Mouse (Mus musculus) layer of hippocampus, adult 2 months (tissue): Measurements from ENCODE around the gene Morc2a. TPM values are rescaled to one million over a fixed set of nuclear protein-coding genes. Genes with fewer than 3 reads are reported as not detected.
"Not testable (repeated sequence)": the region's sequence is repeated elsewhere in the genome, so short reads cannot be mapped to it uniquely, and the experiment has no call there.

ENCODE experiments used
- DNase-seq, 2 experiments: peaks; one replicate each; pipeline ENCODE4 v3.0.0; 2022; ENCODE audit warnings: low spot score in 2 of 2
- H3K27ac ChIP-seq: fragments of 200-600 bp; 2 replicates; pipeline ENCODE4 v1.8.1; 2022
- H3K4me3 ChIP-seq: fragments of 200-600 bp; 2 replicates; pipeline ENCODE4 v1.8.1; 2022; ENCODE audit warnings: mild to moderate bottlenecking
- CTCF ChIP-seq: fragments of 200-600 bp; conservative IDR thresholded peaks from 2 replicates; pipeline ENCODE4 v1.8.1; 2022; ENCODE audit warnings: antibody characterized with exemption, mild to moderate bottlenecking, moderate library complexity
- long read RNA-seq, 2 experiments: library from polyadenylated mRNA; stranded (forward); transcript quantifications; one replicate each; pipeline ENCODE4 v2.0.0; 2021; ENCODE audit warnings: borderline mapping rate in 2 of 2
- total RNA-seq, 2 experiments: library from RNA; stranded (reverse); gene quantifications; 2 replicates each; pipeline ENCODE4 v1.2.3; 2021

The Morc2a gene
- total RNA-seq: 10 to 100 TPM; 41.8 to 42.6 TPM
- long read RNA-seq, experiment 1, full-length matches to known transcripts: 7 of 25 reads
- long read RNA-seq, experiment 1, partial matches to known transcripts: 8 of 25 reads
- long read RNA-seq, experiment 1, other reads (novel, unspliced or antisense): 10 of 25 reads
- long read RNA-seq, experiment 2, full-length matches to known transcripts: 7 of 30 reads
- long read RNA-seq, experiment 2, partial matches to known transcripts: 6 of 30 reads
- long read RNA-seq, experiment 2, other reads (novel, unspliced or antisense): 17 of 30 reads

DNA sequence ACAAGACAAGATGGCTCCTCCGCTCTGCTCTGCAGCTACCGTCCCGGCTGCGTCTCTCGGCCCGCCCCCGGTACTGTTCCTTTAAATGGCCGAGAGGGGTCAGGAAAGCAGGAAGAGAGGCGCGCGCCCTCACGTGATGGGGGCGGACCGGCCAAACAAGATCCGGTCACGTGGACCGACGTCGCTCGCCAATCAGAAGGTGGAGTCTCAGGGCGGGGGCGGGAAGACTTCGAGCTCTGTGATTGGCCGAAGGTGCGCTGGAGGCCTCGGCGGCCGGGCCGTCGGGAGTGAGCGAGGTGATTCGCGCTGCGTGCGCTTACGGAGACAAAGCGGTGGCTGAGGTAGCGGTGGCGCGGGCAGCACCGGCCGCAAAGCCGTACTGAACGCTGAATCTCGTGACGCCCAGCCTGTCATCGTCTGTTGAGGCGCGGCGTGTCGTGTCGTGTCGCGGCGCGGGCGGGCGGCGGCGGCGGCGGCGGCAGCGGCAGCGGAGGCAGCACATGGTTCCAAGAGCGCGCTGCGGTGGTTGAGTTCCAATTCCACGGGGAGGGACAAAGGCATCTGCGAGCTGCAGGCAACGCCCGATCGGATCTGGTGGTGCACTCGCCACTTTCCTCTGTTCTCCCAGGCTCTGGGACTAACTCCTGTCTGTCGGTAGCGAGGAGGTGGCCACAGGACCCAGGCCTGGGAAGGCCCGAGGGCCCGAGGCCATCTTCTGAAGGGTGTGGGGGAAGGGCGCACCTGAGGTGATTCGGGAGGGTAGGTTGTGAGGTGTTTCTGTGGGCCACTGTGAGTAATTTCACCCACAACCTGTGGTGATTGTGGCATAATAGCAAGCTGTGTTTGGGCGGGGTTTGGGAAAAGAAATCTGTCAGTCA lies at the start of gene Morc2a:
TSS of gene Morc2a (plus strand) at position 228 of the 878 bp plus-strand sequence.
- TF ChIP-seq CTCF: peak; percentile 66
- DNase-seq: peak; percentile 94 to 97
- Histone ChIP-seq H3K27ac (peak within 1 kb of the TSS; percentile 96), H3K4me3 (peak within 1 kb of the TSS; percentile 90)

DNA sequence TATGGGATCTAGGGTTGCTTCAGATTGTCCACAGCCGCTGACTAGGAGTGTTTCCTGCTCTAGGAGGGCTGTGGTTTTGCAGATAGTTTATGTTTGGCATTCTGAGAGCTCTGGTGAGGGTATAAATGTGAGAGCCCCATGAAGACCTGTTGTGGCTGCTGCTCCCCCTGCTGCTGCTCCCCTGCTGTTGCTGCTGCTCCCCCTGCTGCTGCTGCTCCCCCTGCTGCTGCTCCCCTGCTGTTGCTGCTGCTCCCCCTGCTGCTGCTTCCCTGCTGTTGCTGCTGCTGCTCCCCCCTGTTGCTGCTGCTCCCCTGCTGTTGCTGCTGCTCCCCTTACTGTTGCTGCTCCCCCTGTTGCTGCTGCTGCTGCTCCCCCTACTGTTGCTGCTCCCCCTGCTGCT lies 47.0 kb upstream of the Morc2a start:
- not testable (repeated sequence) for DNase-seq, H3K4me3 ChIP-seq, H3K27ac ChIP-seq

- not testable (repeated sequence) for DNase-seq, H3K27ac ChIP-seq, H3K4me3 ChIP-seq
- peak; percentile 26; the same call in 1 of the 2 replicates for TF ChIP-seq CTCF
Measured at GRCm38 (mm10) chr11:3602687-3603086, 46.3 kb upstream of the Morc2a start.

DNA sequence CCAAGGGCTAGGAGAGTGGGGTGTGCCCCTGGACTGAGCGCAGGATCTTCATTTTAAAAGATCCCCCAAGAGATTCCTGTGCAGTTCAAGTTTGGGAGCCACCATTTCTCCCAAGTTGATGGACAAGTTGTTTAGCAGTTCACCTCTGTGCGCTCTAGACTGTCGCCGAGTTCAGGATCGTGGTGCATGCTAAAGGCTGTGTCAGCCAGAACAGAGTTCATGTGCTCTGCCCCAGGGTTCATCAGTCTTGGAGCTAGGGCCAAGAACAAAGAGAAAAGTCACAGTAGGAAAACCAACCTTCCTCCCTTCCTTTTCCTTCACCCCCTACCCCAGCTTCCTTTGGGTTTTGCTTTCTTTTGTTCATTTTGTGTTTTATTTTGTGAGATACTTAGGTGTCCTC lies 42.5 kb upstream of the Morc2a start:
- TF ChIP-seq CTCF: no peak
- no peak for DNase-seq
- Histone ChIP-seq H3K4me3 (no peak overlapping the region), H3K27ac (no peak overlapping the region)

DNA sequence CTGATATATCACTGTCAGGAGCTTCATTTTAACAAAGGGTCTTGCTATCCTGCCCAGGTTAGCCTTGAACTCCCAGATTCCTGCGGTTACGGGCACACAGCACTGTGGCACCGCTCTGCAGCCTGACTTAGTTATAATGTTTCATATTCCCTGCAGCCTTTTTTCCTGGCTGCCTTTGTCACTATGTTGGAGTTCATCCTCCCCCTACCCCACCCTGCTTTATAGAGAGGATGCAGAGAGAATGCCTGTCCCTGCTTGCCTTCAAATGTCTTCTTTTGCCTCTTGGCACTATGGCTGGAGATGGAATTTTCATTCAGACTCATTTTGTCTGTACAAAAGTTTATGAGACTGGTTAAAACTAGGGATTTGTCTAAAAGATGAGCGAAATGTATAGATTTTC lies 33.4 kb upstream of the Morc2a start:
- DNase-seq: no peak
- Histone ChIP-seq H3K27ac (no peak overlapping the region), H3K4me3 (no peak overlapping the region)
- TF ChIP-seq CTCF: no peak

- TF ChIP-seq CTCF: no peak
- Histone ChIP-seq H3K4me3 (no peak overlapping the region), H3K27ac (no peak overlapping the region)
- DNase-seq: no peak
Measured at GRCm38 (mm10) chr11:3622826-3623225, 26.2 kb upstream of the Morc2a start.

GRCm38 (mm10) chr11:3624391-3625027 lies 24.5 kb upstream of the Morc2a start:
- Histone ChIP-seq H3K4me3 (no peak overlapping the region), H3K27ac (no peak overlapping the region)
- DNase-seq: no peak
- no peak for TF ChIP-seq CTCF

DNA sequence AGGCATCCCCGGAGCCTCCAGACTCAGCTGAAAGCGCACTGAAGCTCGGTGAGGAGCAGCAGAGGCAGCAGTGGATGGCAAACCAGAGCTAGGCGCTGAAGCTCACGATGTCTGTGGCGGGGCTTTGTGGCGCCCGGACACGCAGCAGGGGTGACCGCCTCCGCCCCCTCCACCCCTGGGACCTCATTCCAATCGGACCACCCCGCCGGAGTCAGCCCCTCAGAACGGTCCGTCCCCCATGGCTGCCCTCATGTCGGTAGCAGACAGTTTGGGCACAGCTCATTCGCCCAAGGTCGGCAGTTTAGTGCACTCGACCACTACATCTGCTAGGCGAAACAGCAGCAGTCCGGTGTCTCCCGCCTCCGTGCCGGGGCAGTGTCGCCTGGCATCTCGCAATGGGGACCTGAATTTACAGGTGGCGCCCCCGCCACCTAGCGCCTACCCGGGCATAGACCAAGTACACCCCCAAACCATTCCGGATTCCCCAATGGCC lies 19.9 kb upstream of the Morc2a start:
- peak; percentile 44 for TF ChIP-seq CTCF
- DNase-seq: no peak
- peak overlapping the region; percentile 50 for H3K4me3 ChIP-seq

DNA sequence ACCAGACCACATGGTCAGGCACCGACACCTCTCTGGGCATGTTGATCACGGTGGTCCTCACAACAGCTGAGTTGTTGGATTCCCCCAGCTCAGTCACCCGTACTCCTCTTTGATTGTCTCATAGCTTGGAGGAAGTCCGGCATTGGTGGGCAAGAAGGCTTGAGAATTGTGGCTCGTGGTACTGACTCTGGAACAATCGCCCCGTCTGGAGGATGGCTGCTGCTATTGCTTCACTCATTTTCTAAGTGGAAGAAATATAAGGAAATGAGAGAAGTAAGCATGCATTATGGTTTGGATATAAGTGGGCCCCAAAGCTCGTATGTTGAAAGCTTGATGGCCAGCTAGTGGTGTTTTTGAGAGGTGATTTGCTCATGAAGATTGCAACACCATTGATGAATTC lies 15.7 kb upstream of the Morc2a start:
- H3K27ac ChIP-seq, H3K4me3 ChIP-seq: not testable (repeated sequence)
- peak in 1 of 2 experiments; percentile 17 for DNase-seq
- peak; percentile 68 for TF ChIP-seq CTCF

More for the DNA sequence above, 19.9 kb upstream of the Morc2a start:
- no peak overlapping the region for H3K27ac ChIP-seq

DNA sequence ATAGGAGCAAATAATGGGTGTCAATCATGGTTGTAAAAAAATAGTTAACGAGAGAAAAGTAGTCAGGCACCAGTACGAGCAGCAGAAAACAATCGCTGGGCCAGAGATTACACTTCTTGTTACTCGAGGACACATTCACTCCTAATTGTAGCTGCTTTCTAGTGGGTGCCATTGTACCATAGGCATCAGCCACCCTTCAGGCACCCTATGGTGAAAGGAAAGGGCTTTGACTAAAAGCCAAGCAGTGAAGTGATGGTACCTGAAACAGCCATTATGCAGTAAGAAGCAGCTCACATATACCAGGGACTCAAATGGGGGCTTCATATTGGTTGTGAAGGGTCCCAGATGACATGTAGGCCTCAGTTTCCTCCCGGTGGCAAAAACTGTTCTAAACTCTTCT lies 1.3 kb upstream of the Morc2a start:
- TF ChIP-seq CTCF: no peak
- no peak for DNase-seq
- Histone ChIP-seq H3K27ac (no peak overlapping the region), H3K4me3 (peak overlapping the region; percentile 90)

GRCm38 (mm10) chr11:3648305-3648963 lies 557 bp upstream of the Morc2a start:
- peak overlapping the region; percentile 96 for H3K27ac ChIP-seq
- DNase-seq: peak; percentile 14 to 17
- H3K4me3 ChIP-seq: peak overlapping the region; percentile 90
- no peak for TF ChIP-seq CTCF

- H3K4me3 ChIP-seq: peak overlapping the region; percentile 90
- no peak for TF ChIP-seq CTCF
- no peak overlapping the region for H3K27ac ChIP-seq
- DNase-seq: no peak
Measured at GRCm38 (mm10) chr11:3650141-3650540, 1.1 kb downstream of the Morc2a start.
